Mouse (Mus musculus) G1E (cell line): ENCODE data around the gene Sdccag8.

Source experiments
- CTCF ChIP-seq: IDR thresholded peaks from 2 replicates; pipeline ENCODE4 v1.5.1; 2012; ENCODE audit warnings: low read depth, low read length, inconsistent platforms, mixed read lengths
- GATA1 ChIP-seq: IDR thresholded peaks from 2 replicates; pipeline ENCODE4 v1.6.1; 2012; ENCODE audit warnings: borderline replicate concordance, low read length, inconsistent platforms, mixed read lengths
- POLR2AphosphoS5 ChIP-seq: IDR thresholded peaks from 2 replicates; pipeline ENCODE4 v1.6.1; 2012; ENCODE audit warnings: low read depth, low read length, inconsistent platforms; ENCODE audit not compliant: insufficient replicate concordance

GRCm38 (mm10) chr1:176880101-176880500 is 65.6 kb downstream of the Sdccag8 start:
- no peak for TF ChIP-seq GATA1
- no peak for TF ChIP-seq POLR2AphosphoS5
- no peak for TF ChIP-seq CTCF
